Mouse (Mus musculus) brain, embryonic 18.5 days (tissue): ENCODE data around the gene Tnnc2.

Experiments
- DNase-seq: peaks from one replicate; pipeline ENCODE4 v3.0.0-alpha.2; 2012; ENCODE audit warnings: low read depth, low spot score

Gene Tnnc2

GRCm38 (mm10) chr2:164737377-164738090 lies 42.2 kb downstream of the Tnnc2 start:
- no peak for DNase-seq

- no peak for DNase-seq
Observed at GRCm38 (mm10) chr2:164735446-164735845, 44.3 kb downstream of the Tnnc2 start.

DNA sequence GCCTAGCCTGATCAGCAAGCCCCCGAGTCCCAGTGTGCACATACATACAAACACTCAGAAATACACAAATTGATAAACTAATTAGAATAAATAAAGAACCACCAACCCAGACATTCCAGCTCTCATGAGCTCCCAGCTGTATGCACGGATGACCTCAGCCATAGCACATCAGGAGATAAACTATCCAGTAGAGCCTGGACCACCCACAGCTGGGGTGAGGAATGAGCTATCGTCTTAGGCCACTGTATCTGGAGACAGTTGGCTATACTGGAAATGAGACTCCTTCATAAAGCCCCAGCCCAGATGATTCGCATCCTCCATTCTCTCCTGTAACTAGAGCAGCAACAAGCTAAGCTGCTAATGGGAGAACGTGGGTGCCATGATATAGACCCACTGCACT lies 44.9 kb downstream of the Tnnc2 start:
- DNase-seq, result no peak

GRCm38 (mm10) chr2:164733259-164733658 lies 46.5 kb downstream of the Tnnc2 start:
- no peak for DNase-seq

DNA sequence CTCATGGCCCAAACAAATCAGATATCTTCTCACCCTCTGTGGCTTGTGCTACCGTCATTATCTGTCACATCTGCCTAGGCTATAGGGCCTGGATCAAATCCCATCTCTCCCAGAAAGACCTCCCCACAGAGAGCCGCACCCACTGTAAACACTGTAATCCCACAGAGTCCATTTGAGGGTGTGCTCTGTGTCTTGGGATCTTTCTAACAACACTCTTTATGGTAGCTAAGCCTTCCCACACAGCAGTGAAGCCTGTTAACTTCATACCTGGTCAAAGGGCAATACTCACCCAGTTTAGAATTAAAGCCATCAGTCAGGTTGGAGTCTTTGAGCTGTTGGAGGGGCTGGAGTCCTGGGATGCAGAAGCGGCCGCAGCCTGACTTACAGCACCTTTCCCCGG lies 48.0 kb downstream of the Tnnc2 start:
- no peak for DNase-seq
